Mouse (Mus musculus) MEL (cell line): ENCODE measurements around the gene Paxx. TPM values are rescaled to one million over a fixed set of nuclear protein-coding genes. Genes with fewer than 3 reads are reported as not detected.

Source experiments
- DNase-seq: peaks from one replicate; pipeline ENCODE4 v3.0.0; 2011; ENCODE audit warnings: low read depth, low spot score
- H3K27ac ChIP-seq: 2 replicates; pipeline ENCODE4 v1.5.1; 2012; ENCODE audit warnings: low read depth, mild to moderate bottlenecking, control low read depth, low read length, moderate library complexity; ENCODE audit not compliant: control insufficient read depth
- H3K27me3 ChIP-seq, 2 experiments: fragments of 150-350 bp in 1 of 2; sonication (generic) in 1 of 2; 2 replicates each; pipeline ENCODE4 v1.6.1; 2012; ENCODE audit warnings: low read length in 2 of 2, mild to moderate bottlenecking in 2 of 2, improper control_type of control experiment in 1 of 2, moderate library complexity in 1 of 2; ENCODE audit not compliant: insufficient read depth in 2 of 2, control insufficient read depth in 1 of 2
- H3K36me3 ChIP-seq, 2 experiments: 2 replicates each; pipeline ENCODE4 v1.6.1; 2012 to 2014; ENCODE audit warnings: low read length in 2 of 2, improper control_type of control experiment in 1 of 2, inconsistent platforms in 1 of 2, mild to moderate bottlenecking in 1 of 2; ENCODE audit not compliant: insufficient read depth in 2 of 2, control insufficient read depth in 1 of 2
- H3K4me1 ChIP-seq, 2 experiments: fragments of 150-350 bp in 1 of 2; sonication (generic) in 1 of 2; 2 replicates each; pipeline ENCODE4 v1.6.1; 2012; ENCODE audit warnings: low read length in 2 of 2, improper control_type of control experiment in 1 of 2, mild to moderate bottlenecking in 1 of 2; ENCODE audit not compliant: insufficient read depth in 2 of 2, control insufficient read depth in 1 of 2
- H3K4me3 ChIP-seq, 2 experiments: fragments of 150-350 bp in 1 of 2; sonication (generic) in 1 of 2; 2 replicates each; pipeline ENCODE4 v1.5.1; 2012; ENCODE audit warnings: low read depth in 2 of 2, low read length in 2 of 2, mild to moderate bottlenecking in 2 of 2, moderate library complexity in 2 of 2, control low read depth in 1 of 2, improper control_type of control experiment in 1 of 2; ENCODE audit not compliant: control insufficient read depth in 1 of 2, insufficient read depth in 1 of 2
- H3K79me2 ChIP-seq: 2 replicates; pipeline ENCODE4 v1.6.1; 2012; ENCODE audit warnings: mild to moderate bottlenecking, low read length, moderate library complexity; ENCODE audit not compliant: control insufficient read depth, poor library complexity, insufficient read depth
- H3K9ac ChIP-seq: 2 replicates; pipeline ENCODE4 v1.6.1; 2012; ENCODE audit warnings: low read depth, mild to moderate bottlenecking, control low read depth, low read length, moderate library complexity; ENCODE audit not compliant: control insufficient read depth, poor library complexity, severe bottlenecking
- H3K9me3 ChIP-seq: fragments of 150-350 bp; sonication (generic); replicated peaks from 2 replicates; pipeline ENCODE4 v1.6.1; 2012; ENCODE audit warnings: mild to moderate bottlenecking, low read length, improper control_type of control experiment, moderate library complexity; ENCODE audit not compliant: insufficient read depth
- BHLHE40 ChIP-seq: IDR thresholded peaks from 2 replicates; pipeline ENCODE4 v1.6.1; 2012; ENCODE audit warnings: low read depth, mild to moderate bottlenecking, inconsistent platforms, low read length, improper control_type of control experiment, borderline replicate concordance
- CHD1 ChIP-seq: IDR thresholded peaks from 2 replicates; pipeline ENCODE4 v1.6.1; 2012; ENCODE audit warnings: low read depth, mild to moderate bottlenecking, inconsistent platforms, low read length, improper control_type of control experiment
- CHD2 ChIP-seq: IDR thresholded peaks from 2 replicates; pipeline ENCODE4 v1.6.1; 2011; ENCODE audit warnings: low read length, improper control_type of control experiment
- E2F4 ChIP-seq: IDR thresholded peaks from 2 replicates; pipeline ENCODE4 v1.6.1; 2011; ENCODE audit warnings: low read depth, low read length, improper control_type of control experiment, borderline replicate concordance
- ELF1 ChIP-seq: IDR thresholded peaks from 2 replicates; pipeline ENCODE4 v1.6.1; 2014; ENCODE audit warnings: low read depth, mild to moderate bottlenecking, inconsistent platforms, low read length, improper control_type of control experiment, moderate library complexity
- EP300 ChIP-seq, 2 experiments: IDR thresholded peaks; 2 replicates each; pipeline ENCODE4 v1.6.1; 2011; ENCODE audit warnings: improper control_type of control experiment in 2 of 2, low read length in 2 of 2, low read depth in 1 of 2, mild to moderate bottlenecking in 1 of 2
- MAX ChIP-seq: IDR thresholded peaks from 2 replicates; pipeline ENCODE4 v1.6.1; 2011; ENCODE audit warnings: low read length, improper control_type of control experiment
- MAZ ChIP-seq: IDR thresholded peaks from 2 replicates; pipeline ENCODE4 v1.6.1; 2012; ENCODE audit warnings: low read depth, mild to moderate bottlenecking, inconsistent platforms, low read length, improper control_type of control experiment
- NELFE ChIP-seq: IDR thresholded peaks from 2 replicates; pipeline ENCODE4 v1.6.1; 2011; ENCODE audit warnings: low read depth, low read length, improper control_type of control experiment
- NRF1 ChIP-seq: IDR thresholded peaks from 2 replicates; pipeline ENCODE4 v1.6.1; 2014; ENCODE audit warnings: low read depth, mild to moderate bottlenecking, inconsistent platforms, low read length, improper control_type of control experiment, moderate library complexity; ENCODE audit not compliant: poor library complexity, insufficient read depth, severe bottlenecking
- POLR2A ChIP-seq, 2 experiments: IDR thresholded peaks; 2 replicates each; pipeline ENCODE4 v1.6.1; 2011 to 2012; ENCODE audit warnings: low read length in 2 of 2, mild to moderate bottlenecking in 2 of 2, control low read depth in 1 of 2, improper control_type of control experiment in 1 of 2, low read depth in 1 of 2, moderate library complexity in 1 of 2; ENCODE audit not compliant: control insufficient read depth in 1 of 2, insufficient read depth in 1 of 2, poor library complexity in 1 of 2
- POLR2AphosphoS2 ChIP-seq: IDR thresholded peaks from 2 replicates; pipeline ENCODE4 v1.6.1; 2011; ENCODE audit warnings: low read length, improper control_type of control experiment
- RCOR1 ChIP-seq: IDR thresholded peaks from 2 replicates; pipeline ENCODE4 v1.6.1; 2012; ENCODE audit warnings: low read depth, mild to moderate bottlenecking, inconsistent platforms, low read length, improper control_type of control experiment
- SIN3A ChIP-seq: IDR thresholded peaks from 2 replicates; pipeline ENCODE4 v1.6.1; 2012; ENCODE audit warnings: low read length, improper control_type of control experiment, inconsistent platforms
- TAL1 ChIP-seq: IDR thresholded peaks from 2 replicates; pipeline ENCODE4 v1.6.1; 2012; ENCODE audit warnings: mild to moderate bottlenecking, inconsistent platforms, low read length, moderate library complexity, mixed read lengths
- UBTF ChIP-seq: IDR thresholded peaks from 2 replicates; pipeline ENCODE4 v1.6.1; 2012; ENCODE audit warnings: low read depth, mild to moderate bottlenecking, inconsistent platforms, low read length, improper control_type of control experiment, moderate library complexity, borderline replicate concordance; ENCODE audit not compliant: insufficient read depth
- ZC3H11A ChIP-seq: IDR thresholded peaks from 2 replicates; pipeline ENCODE4 v1.6.1; 2012; ENCODE audit warnings: low read depth, mild to moderate bottlenecking, inconsistent platforms, low read length, improper control_type of control experiment
- ZKSCAN1 ChIP-seq: IDR thresholded peaks from 2 replicates; pipeline ENCODE4 v1.6.1; 2012; ENCODE audit warnings: low read depth, mild to moderate bottlenecking, inconsistent platforms, low read length, improper control_type of control experiment, moderate library complexity
- polyA plus RNA-seq, 2 experiments: library from polyadenylated mRNA; stranded (reverse) in 1 of 2; unstranded in 1 of 2; fragments of >175 nt in 1 of 2; fragments of >200 nt in 1 of 2; gene quantifications; 2 replicates each; pipeline versions ENCODE4 v1.2.1 to v1.2.4; 2012; ENCODE audit warnings: low replicate concordance in 2 of 2, low read depth in 1 of 2; ENCODE audit not compliant: insufficient read length in 2 of 2, insufficient read depth in 1 of 2, missing spikeins in 1 of 2
- total RNA-seq: library from RNA; depleted of rRNA; stranded (reverse); fragments of 300-350 nt; gene quantifications from 2 replicates; pipeline ENCODE4 v1.2.3, GENCODE M21; 2012

Paxx gene
- total and polyA plus RNA-seq, 3 experiments, result 18.5 to 22.1 TPM; not detected in 1

GRCm38 (mm10) chr2:25433101-25433500 lies 27.8 kb downstream of the Paxx start:
- no peak overlapping the region for H3K9ac ChIP-seq
- TF ChIP-seq E2F4 (no peak), ZC3H11A (no peak), NRF1 (no peak), SIN3A (no peak), EP300 (IDR thresholded peaks at IDR 0.05; ENCODE audit: low read depth in 1 of 2, low read length in 2 of 2) (no peak), POLR2A (IDR thresholded peaks at IDR 0.05; ENCODE audit: control insufficient read depth in 1 of 2, insufficient read depth in 1 of 2, low read depth in 1 of 2, low read length in 2 of 2, poor library complexity in 1 of 2) (no peak), CHD1 (no peak), UBTF (no peak), BHLHE40 (no peak), POLR2AphosphoS2 (no peak), CHD2 (no peak)
- no peaks in the 10 kb centered on the region for H3K9me3 ChIP-seq
- DNase-seq, result no peak
- H3K27ac ChIP-seq, result no peak overlapping the region
- peaks cover 2% of the 10 kb centered on the region; the same call in 1 of the 2 replicates for H3K79me2 ChIP-seq
- no peak overlapping the region for H3K4me3 ChIP-seq
- H3K27me3 ChIP-seq, result no peaks in the 10 kb centered on the region
- H3K4me1 ChIP-seq, result peaks cover 1 to 7% of the 10 kb centered on the region in 2 experiments; a peak in 3 of 4 replicates
- peaks cover 0 to 3% of the 10 kb centered on the region in 2 experiments; a peak in 2 of 4 replicates for H3K36me3 ChIP-seq

DNA sequence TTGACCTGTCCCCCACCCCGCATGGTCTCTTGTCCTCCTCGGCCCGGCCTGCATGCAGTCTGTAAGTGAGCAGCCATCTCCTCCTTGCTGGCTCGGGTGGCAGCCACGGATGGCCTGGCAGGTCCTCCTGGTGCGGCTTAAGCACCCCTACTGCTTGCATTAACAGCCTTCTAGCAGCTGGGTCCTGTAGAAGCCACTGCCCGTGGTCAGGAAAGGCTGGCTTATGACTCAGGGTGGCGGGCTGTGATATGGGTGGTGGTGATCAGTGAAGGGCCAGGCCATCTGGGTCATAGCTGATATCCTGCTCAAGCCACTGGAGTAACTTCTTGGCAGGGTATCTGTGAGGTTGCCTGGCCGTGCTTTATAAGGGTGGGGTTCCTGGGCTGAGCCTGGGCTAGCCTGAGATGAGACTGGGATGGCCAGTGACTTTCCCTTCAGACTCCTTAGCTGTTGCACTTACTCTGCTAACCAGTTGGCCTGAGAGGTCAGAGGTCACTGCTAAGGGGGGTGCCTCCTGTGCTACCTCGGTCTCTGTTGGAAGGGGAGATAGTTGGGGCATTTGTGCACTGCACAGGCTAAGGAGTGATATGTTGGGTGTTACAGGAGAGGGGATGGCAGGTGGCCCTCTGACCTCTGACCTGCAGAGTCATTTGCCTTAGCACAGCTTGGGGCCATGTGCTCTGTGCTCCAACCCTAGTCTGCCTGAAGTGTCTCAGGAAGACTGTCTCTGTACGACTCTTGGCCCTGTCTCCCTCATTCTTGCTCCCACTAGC lies 28.4 kb downstream of the Paxx start:
- H3K79me2 ChIP-seq, result peaks cover 2% of the 10 kb centered on the region; the same call in 1 of the 2 replicates
- no peak for DNase-seq
- no peak overlapping the region for H3K4me3 ChIP-seq
- H3K36me3 ChIP-seq, result peaks cover 0 to 7% of the 10 kb centered on the region in 2 experiments; a peak in 2 of 4 replicates
- no peak overlapping the region for H3K27ac ChIP-seq
- H3K9ac ChIP-seq, result no peak overlapping the region
- peaks cover 3 to 13% of the 10 kb centered on the region in 2 experiments; a peak in 3 of 4 replicates for H3K4me1 ChIP-seq
- H3K9me3 ChIP-seq, result no peaks in the 10 kb centered on the region
- TF ChIP-seq RCOR1, result no peak
- no peak for TF ChIP-seq ZKSCAN1
- no peak for TF ChIP-seq CHD1
- TF ChIP-seq ELF1, result no peak
- no peak for TF ChIP-seq MAX
- no peak for TF ChIP-seq NELFE
- TF ChIP-seq MAZ, result no peak
- TF ChIP-seq TAL1, result no peak
- H3K27me3 ChIP-seq, result no peaks in the 10 kb centered on the region
